11 mouse cellular contexts compared by ENCODE assay signal in the genomic region with DNA sequence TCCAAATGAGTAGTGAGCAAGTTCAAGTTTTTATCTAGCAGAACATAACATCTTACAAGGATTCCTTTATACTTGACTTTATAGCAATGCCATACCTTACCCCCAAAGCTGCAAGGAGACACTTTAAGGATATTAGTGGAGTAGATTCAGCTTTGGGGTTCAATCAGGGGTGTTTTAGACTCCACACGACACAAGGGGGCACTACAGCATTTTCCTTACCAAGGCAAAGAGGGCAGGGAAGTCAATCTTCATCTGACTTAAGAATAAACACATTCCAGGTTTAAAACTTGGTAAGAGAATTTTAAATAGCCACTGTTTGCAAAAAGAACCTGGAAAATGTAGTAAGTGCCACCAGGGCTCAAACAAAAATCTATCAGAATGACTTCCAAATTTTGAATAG. TPM values are rescaled to one million over a fixed set of nuclear protein-coding genes. Genes with fewer than 3 reads are reported as not detected.
DNase-seq lines count a peak whose midpoint lies in the region; ATAC-seq and TF ChIP-seq lines count a peak whose summit lies in the region.
"Had no signal": no experiment of that assay in that cellular context is flagged by ENCODE, and none has a peak within 500 bp of the region (broad histone marks: within the 10 kb centered on the region; RNA-seq: fewer than 3 reads in every experiment).

No protein-coding gene starts in this region.

- H3K36me3 ChIP-seq in forebrain, postnatal 0 days (ENCODE audit: insufficient read depth), result no peaks in the 10 kb centered on the region
- no peaks in the 10 kb centered on the region for H3K36me3 ChIP-seq in forebrain, embryonic 15.5 days
- H3K36me3 ChIP-seq in limb, embryonic 11.5 days (ENCODE audit: control insufficient read depth, insufficient read depth, low read length), result no peaks in the 10 kb centered on the region
- no peaks in the 10 kb centered on the region for H3K36me3 ChIP-seq in limb, embryonic 10.5 days
- no peaks in the 10 kb centered on the region for H3K36me3 ChIP-seq in forebrain, embryonic 11.5 days (ENCODE audit: control insufficient read depth, insufficient read depth, low read length)
- H3K36me3 ChIP-seq: embryonic facial prominence, embryonic 15.5 days had no signal

- no peak overlapping the region for H3K9ac ChIP-seq in forebrain, postnatal 0 days
- no peak overlapping the region for H3K9ac ChIP-seq in forebrain, embryonic 15.5 days (replicated peaks)
- no peak overlapping the region for H3K9ac ChIP-seq in limb, embryonic 11.5 days (ENCODE audit: low read length)
- no peak overlapping the region for H3K9ac ChIP-seq in forebrain, embryonic 11.5 days (ENCODE audit: low read length)
- H3K9ac ChIP-seq: embryonic facial prominence, embryonic 15.5 days had no signal

- H3K27ac ChIP-seq in forebrain, postnatal 0 days (ENCODE audit: low read depth, low read length), result no peak overlapping the region
- H3K27ac ChIP-seq in forebrain, embryonic 15.5 days (replicated peaks), result no peak overlapping the region
- H3K27ac ChIP-seq in limb, embryonic 11.5 days (replicated peaks; ENCODE audit: low read depth, low read length), result no peak overlapping the region
- no peak overlapping the region for H3K27ac ChIP-seq in limb, embryonic 10.5 days
- no peak overlapping the region for H3K27ac ChIP-seq in forebrain, embryonic 11.5 days (ENCODE audit: low read depth, low read length)
- H3K27ac ChIP-seq: embryonic facial prominence, embryonic 15.5 days had no signal

- H3K4me2 ChIP-seq in forebrain, postnatal 0 days (ENCODE audit: low read depth), result no peak overlapping the region
- no peak overlapping the region for H3K4me2 ChIP-seq in forebrain, embryonic 15.5 days (replicated peaks)
- H3K4me2 ChIP-seq in limb, embryonic 11.5 days (ENCODE audit: low read depth, severe bottlenecking), result no peak overlapping the region
- H3K4me2 ChIP-seq in forebrain, embryonic 11.5 days (ENCODE audit: low read depth, low read length, severe bottlenecking), result no peak overlapping the region
- H3K4me2 ChIP-seq: embryonic facial prominence, embryonic 15.5 days had no signal

- H3K27me3 ChIP-seq in forebrain, postnatal 0 days (ENCODE audit: insufficient read depth, low read length), result no peaks in the 10 kb centered on the region
- H3K27me3 ChIP-seq in forebrain, embryonic 15.5 days, result no peaks in the 10 kb centered on the region
- no peaks in the 10 kb centered on the region for H3K27me3 ChIP-seq in limb, embryonic 11.5 days (ENCODE audit: control insufficient read depth, insufficient read depth, low read length)
- no peaks in the 10 kb centered on the region for H3K27me3 ChIP-seq in limb, embryonic 10.5 days (ENCODE audit: low read depth, poor library complexity, severe bottlenecking)
- H3K27me3 ChIP-seq in forebrain, embryonic 11.5 days (ENCODE audit: control insufficient read depth, insufficient read depth, low read length), result no peaks in the 10 kb centered on the region
- H3K27me3 ChIP-seq: embryonic facial prominence, embryonic 15.5 days; megakaryocyte, embryonic 14.5 days had no signal

- DNase-seq in forebrain, postnatal 0 days, result no peak
- DNase-seq in limb, embryonic 11.5 days (ENCODE audit: low spot score), result peak; percentile 28
- no peak for DNase-seq in limb, embryonic 10.5 days (ENCODE audit: low spot score)
- DNase-seq in adipocyte (ENCODE audit: low spot score), result peak; percentile 45
- DNase-seq in kidney, postnatal 14 days, result peak; percentile 17
- DNase-seq in c-Kit-positive CD71-positive TER-119-positive erythroid progenitor cells, embryonic 14.5 days (ENCODE audit: low spot score), result no peak
- DNase-seq in forebrain, embryonic 11.5 days (ENCODE audit: low spot score), result no peak

- 12% methylated on average over 1 of the region's 1 CpGs for WGBS in forebrain, postnatal 0 days
- 11% methylated on average over 1 of the region's 1 CpGs for WGBS in forebrain, embryonic 15.5 days
- 16% methylated on average over 1 of the region's 1 CpGs for WGBS in limb, embryonic 11.5 days
- 5% methylated on average over 1 of the region's 1 CpGs for WGBS in limb, embryonic 10.5 days
- 10% methylated on average over 1 of the region's 1 CpGs for WGBS in forebrain, embryonic 11.5 days

- ATAC-seq in forebrain, postnatal 0 days, result no peak
- ATAC-seq in forebrain, embryonic 15.5 days (replicated peaks), result no peak
- ATAC-seq in limb, embryonic 11.5 days (ENCODE audit: insufficient number of reproducible peaks, low FRiP score, low TSS enrichment, low read depth), result no peak
- ATAC-seq in forebrain, embryonic 11.5 days (replicated peaks; ENCODE audit: low FRiP score), result no peak

- no peaks in the 10 kb centered on the region for H3K9me3 ChIP-seq in forebrain, postnatal 0 days (ENCODE audit: low read length)
- no peaks in the 10 kb centered on the region for H3K9me3 ChIP-seq in forebrain, embryonic 15.5 days
- no peaks in the 10 kb centered on the region for H3K9me3 ChIP-seq in limb, embryonic 11.5 days (ENCODE audit: control insufficient read depth, low read length)
- H3K9me3 ChIP-seq in limb, embryonic 10.5 days (replicated peaks), result no peaks in the 10 kb centered on the region
- H3K9me3 ChIP-seq in forebrain, embryonic 11.5 days (ENCODE audit: control insufficient read depth, low read length), result no peaks in the 10 kb centered on the region
- H3K9me3 ChIP-seq: embryonic facial prominence, embryonic 15.5 days; megakaryocyte, embryonic 14.5 days had no signal

- peak; percentile 28; the same call in 1 of the 2 replicates for TF ChIP-seq CTCF in forebrain, postnatal 0 days (IDR thresholded peaks at IDR 0.05; ENCODE audit: low read depth)

- H3K4me3 ChIP-seq in forebrain, postnatal 0 days (ENCODE audit: low read depth, low read length), result no peak overlapping the region
- H3K4me3 ChIP-seq in forebrain, embryonic 15.5 days, result no peak overlapping the region
- no peak overlapping the region for H3K4me3 ChIP-seq in limb, embryonic 11.5 days (ENCODE audit: low read depth, low read length)
- H3K4me3 ChIP-seq in limb, embryonic 10.5 days, result no peak overlapping the region
- H3K4me3 ChIP-seq in forebrain, embryonic 11.5 days (ENCODE audit: low read depth, low read length), result no peak overlapping the region
- H3K4me3 ChIP-seq: embryonic facial prominence, embryonic 15.5 days; megakaryocyte, embryonic 14.5 days had no signal

- no peaks in the 10 kb centered on the region for H3K4me1 ChIP-seq in forebrain, postnatal 0 days (ENCODE audit: insufficient read depth)
- no peaks in the 10 kb centered on the region for H3K4me1 ChIP-seq in forebrain, embryonic 15.5 days
- no peaks in the 10 kb centered on the region for H3K4me1 ChIP-seq in limb, embryonic 11.5 days (ENCODE audit: control insufficient read depth, insufficient read depth, low read length)
- H3K4me1 ChIP-seq in limb, embryonic 10.5 days, result peaks cover 6% of the 10 kb centered on the region
- no peaks in the 10 kb centered on the region for H3K4me1 ChIP-seq in forebrain, embryonic 11.5 days (replicated peaks; ENCODE audit: control insufficient read depth, insufficient read depth, low read length)
- H3K4me1 ChIP-seq: embryonic facial prominence, embryonic 15.5 days; megakaryocyte, embryonic 14.5 days had no signal

RNA-seq across cellular contexts. Expression of a gene that starts 33.6 kb away (rescaled TPM):
- not detected in 2 replicates for total RNA-seq in forebrain, postnatal 0 days (2014; rRNA removed)
- not detected in 2 replicates for polyA plus RNA-seq in forebrain, postnatal 0 days (2015; fragmentation: Nextera tagmentation; extraction: Ambion mirVana)
- not detected in 2 replicates for polyA plus RNA-seq in forebrain, embryonic 15.5 days (2015; fragmentation: Nextera tagmentation; extraction: Ambion mirVana)
- polyA plus RNA-seq in limb, embryonic 11.5 days (2014; fragmentation: Nextera tagmentation; extraction: Ambion mirVana), result 0.08 TPM in 1 of 2 replicates, not detected in the other
- not detected in 2 replicates for polyA plus RNA-seq in limb, embryonic 10.5 days (2016; fragmentation: Nextera tagmentation; extraction: Ambion mirVana)
- polyA plus RNA-seq in forebrain, embryonic 11.5 days (2014; fragmentation: Nextera tagmentation; extraction: Ambion mirVana), result not detected in 2 replicates
- polyA plus RNA-seq: small intestine, adult 2 months had no signal

Comparison
In these comparisons a context has a peak if more than half of its experiments do, and no peak if none do; other contexts are left out.
1. DNase-seq: peak in limb, embryonic 11.5 days (single experiment), adipocyte (single experiment) and kidney, postnatal 14 days (single experiment); none in forebrain, postnatal 0 days (single experiment), limb, embryonic 10.5 days (single experiment), c-Kit-positive CD71-positive TER-119-positive erythroid progenitor cells, embryonic 14.5 days (single experiment) and forebrain, embryonic 11.5 days (single experiment).